In genomic region chr17:83972026-83972425, GRCm38 (mm10) we compare ENCODE assay signal across 11 mouse cellular contexts.
DNase-seq lines count a peak whose midpoint lies in the region; ATAC-seq and TF ChIP-seq lines count a peak whose summit lies in the region.
"Had no signal": no experiment of that assay in that cellular context is flagged by ENCODE, and none has a peak within 500 bp of the region (broad histone marks: within the 10 kb centered on the region; RNA-seq: fewer than 3 reads in every experiment).

No protein-coding gene starts in this region.

- 45% methylated on average over 5 of the region's 5 CpGs for WGBS in lung, embryonic 16.5 days
- 21% methylated on average over 5 of the region's 5 CpGs for WGBS in hindbrain, postnatal 0 days

- peaks cover 11% of the 10 kb centered on the region for H3K4me1 ChIP-seq in lung, embryonic 16.5 days (replicated peaks; ENCODE audit: control insufficient read depth, insufficient read depth, low read length)
- H3K4me1 ChIP-seq in hindbrain, postnatal 0 days (ENCODE audit: insufficient read depth, low read length): peaks cover 4% of the 10 kb centered on the region; the same call in 1 of the 2 replicates

- no peaks in the 10 kb centered on the region for H3K9me3 ChIP-seq in lung, embryonic 16.5 days (ENCODE audit: control insufficient read depth, low read length)
- no peaks in the 10 kb centered on the region for H3K9me3 ChIP-seq in hindbrain, postnatal 0 days (ENCODE audit: low read length)
- H3K9me3 ChIP-seq: embryonic facial prominence, embryonic 15.5 days; liver, embryonic 15.5 days had no signal

- peak overlapping the region; percentile 40; the same call in 1 of the 2 replicates for H3K9ac ChIP-seq in lung, embryonic 16.5 days (ENCODE audit: low read length)
- H3K9ac ChIP-seq in hindbrain, postnatal 0 days (replicated peaks; ENCODE audit: low read length): no peak overlapping the region
- H3K9ac ChIP-seq: embryonic facial prominence, embryonic 15.5 days; liver, embryonic 15.5 days had no signal

- H3K4me2 ChIP-seq in lung, embryonic 16.5 days (ENCODE audit: low read depth, low read length): no peak overlapping the region
- no peak overlapping the region for H3K4me2 ChIP-seq in hindbrain, postnatal 0 days (ENCODE audit: low read depth, low read length)
- H3K4me2 ChIP-seq: embryonic facial prominence, embryonic 15.5 days; liver, embryonic 15.5 days had no signal

- no peaks in the 10 kb centered on the region for H3K36me3 ChIP-seq in lung, embryonic 16.5 days (ENCODE audit: control insufficient read depth, insufficient read depth, low read length)
- H3K36me3 ChIP-seq in hindbrain, postnatal 0 days (ENCODE audit: insufficient read depth, low read length): no peaks in the 10 kb centered on the region
- H3K36me3 ChIP-seq: embryonic facial prominence, embryonic 15.5 days; liver, embryonic 15.5 days had no signal

- H3K27me3 ChIP-seq in lung, embryonic 16.5 days (ENCODE audit: control insufficient read depth, insufficient read depth, low read depth, low read length): no peaks in the 10 kb centered on the region
- H3K27me3 ChIP-seq in hindbrain, postnatal 0 days (ENCODE audit: insufficient read depth, low read length): no peaks in the 10 kb centered on the region
- H3K27me3 ChIP-seq: embryonic facial prominence, embryonic 15.5 days; liver, embryonic 15.5 days had no signal

- peak; percentile 44 for DNase-seq in gastrocnemius, adult 2 months
- no peak for DNase-seq in gastrocnemius, postnatal 25 days
- no peak for DNase-seq in lung, postnatal 25 days (ENCODE audit: low spot score)
- DNase-seq in hindbrain, postnatal 0 days (ENCODE audit: low spot score): peak; percentile 55
- peak; percentile 96 for DNase-seq in retina, postnatal 1 day
- DNase-seq in c-Kit-positive CD71-positive TER-119-positive erythroid progenitor cells, embryonic 14.5 days (ENCODE audit: low spot score): no peak
- DNase-seq in right cerebral cortex, postnatal 10 days (ENCODE audit: low spot score in 2 of 2): no peak
- DNase-seq: B cell, adult 2 months had no signal

- no peak overlapping the region for H3K4me3 ChIP-seq in gastrocnemius, adult 2 months
- no peak overlapping the region for H3K4me3 ChIP-seq in lung, embryonic 16.5 days (ENCODE audit: low read length)
- H3K4me3 ChIP-seq in hindbrain, postnatal 0 days (ENCODE audit: low read length): no peak overlapping the region
- H3K4me3 ChIP-seq: embryonic facial prominence, embryonic 15.5 days; liver, embryonic 15.5 days had no signal

- no peak for TF ChIP-seq CTCF in gastrocnemius, adult 2 months (IDR thresholded peaks at IDR 0.05)
- peak; percentile 18; the same call in 1 of the 2 replicates for TF ChIP-seq CTCF in hindbrain, postnatal 0 days (IDR thresholded peaks at IDR 0.05; ENCODE audit: low read depth)

- intact Hi-C loops in gastrocnemius, adult 2 months (cut with DNase I): loop anchor here (2.0 kb wide), 1 partner anchor 217 kb away; no protein-coding TSS in a partner anchor

- peak overlapping the region; percentile 75 for H3K27ac ChIP-seq in gastrocnemius, adult 2 months
- H3K27ac ChIP-seq in lung, embryonic 16.5 days (ENCODE audit: low read length): peak overlapping the region; percentile 56
- no peak overlapping the region for H3K27ac ChIP-seq in hindbrain, postnatal 0 days
- H3K27ac ChIP-seq: embryonic facial prominence, embryonic 15.5 days; liver, embryonic 15.5 days had no signal

- ATAC-seq in lung, embryonic 16.5 days (ENCODE audit: low read depth): peak; percentile 54; the same call in 1 of the 2 replicates
- ATAC-seq in hindbrain, postnatal 0 days: peak; percentile 59; the same call in 1 of the 2 replicates

Comparison
In these comparisons a context has a peak if more than half of its experiments do, and no peak if none do; other contexts are left out.
1. DNase-seq: peak in gastrocnemius, adult 2 months (single experiment), hindbrain, postnatal 0 days (single experiment) and retina, postnatal 1 day (single experiment); none in gastrocnemius, postnatal 25 days (single experiment), lung, postnatal 25 days (single experiment), c-Kit-positive CD71-positive TER-119-positive erythroid progenitor cells, embryonic 14.5 days (single experiment) and right cerebral cortex, postnatal 10 days (0 of 2).